1 mouse cellular context compared by ENCODE assay signal in genomic region chr5:140829911-140830294, GRCm38 (mm10).
A peak's percentile ranks its signal among the peaks of the same experiment; 100 is the strongest.
TF ChIP-seq lines count a peak whose summit lies in the region.

No protein-coding gene starts in this region.

TF ChIP-seq in CH12.LX, 34 proteins besides CTCF, POLR2A, EP300 and RAD21 (continued from another document):
- TF ChIP-seq NRF1 (IDR thresholded peaks at IDR 0.05; ENCODE audit: low read depth, low read length) (peak; percentile 60), ZMIZ1 (IDR thresholded peaks at IDR 0.05; ENCODE audit: low read depth, low read length) (no peak), MAFK (IDR thresholded peaks at IDR 0.05; ENCODE audit: insufficient replicate concordance, low read length) (no peak), USF1 (IDR thresholded peaks at IDR 0.05; ENCODE audit: low read depth, low read length) (no peak), HCFC1 (IDR thresholded peaks at IDR 0.05; ENCODE audit: low read depth, low read length) (no peak), IRF4 (IDR thresholded peaks at IDR 0.05; ENCODE audit: low read depth, low read length) (no peak), MXI1 (IDR thresholded peaks at IDR 0.05; ENCODE audit: low read depth, low read length) (peak; percentile 48; the same call in 1 of the 2 replicates), JUND (conservative IDR thresholded peaks at IDR 0.05; ENCODE audit: low read depth, low read length) (no peak), NELFE (IDR thresholded peaks at IDR 0.05; ENCODE audit: low read depth, low read length) (no peak), KAT2A (IDR thresholded peaks at IDR 0.05; ENCODE audit: insufficient replicate concordance, low read length) (no peak), BHLHE40 (IDR thresholded peaks at IDR 0.05; ENCODE audit: low read depth, low read length) (no peak)
TF ChIP-seq in CH12.LX: peak in this region for 4.
